Mouse (Mus musculus) ES-E14 (cell line): Measurements from ENCODE around the gene Prr14. TPM values are rescaled to one million over a fixed set of nuclear protein-coding genes. Genes with fewer than 3 reads are reported as not detected.

ENCODE experiments used
- DNase-seq: peaks from one replicate; pipeline ENCODE4 v3.0.0-alpha.2; 2013; ENCODE audit warnings: low read depth, low spot score
- H3K27ac ChIP-seq: 2 replicates; pipeline ENCODE4 v1.5.1; 2012; ENCODE audit warnings: low read depth, mild to moderate bottlenecking, low read length, moderate library complexity, mixed read lengths; ENCODE audit not compliant: poor library complexity, insufficient read depth, severe bottlenecking
- H3K36me3 ChIP-seq: 2 replicates; pipeline ENCODE4 v1.6.1; 2012; ENCODE audit warnings: mild to moderate bottlenecking, low read length, moderate library complexity, mixed read lengths; ENCODE audit not compliant: control insufficient read depth, poor library complexity, insufficient read depth, severe bottlenecking
- H3K4me1 ChIP-seq, 2 experiments: fragments of 150-350 bp in 1 of 2; sonication (generic) in 1 of 2; 2 replicates each; pipeline ENCODE4 v1.6.1; 2012; ENCODE audit warnings: low read length in 2 of 2, mild to moderate bottlenecking in 1 of 2, mixed read lengths in 1 of 2; ENCODE audit not compliant: control insufficient read depth in 2 of 2, insufficient read depth in 2 of 2, poor library complexity in 1 of 2
- H3K4me3 ChIP-seq, 2 experiments: fragments of 150-350 bp in 1 of 2; sonication (generic) in 1 of 2; 2 replicates each; pipeline ENCODE4 v1.5.1; 2012; ENCODE audit warnings: low read length in 2 of 2, low read depth in 1 of 2, mild to moderate bottlenecking in 1 of 2, mixed read lengths in 1 of 2; ENCODE audit not compliant: insufficient read depth in 1 of 2, poor library complexity in 1 of 2, severe bottlenecking in 1 of 2
- H3K9ac ChIP-seq: 2 replicates; pipeline ENCODE4 v1.6.1; 2012; ENCODE audit warnings: low read depth, mild to moderate bottlenecking, low read length, mixed read lengths; ENCODE audit not compliant: poor library complexity, insufficient read depth, severe bottlenecking
- H3K9me3 ChIP-seq: fragments of 150-350 bp; sonication (generic); 2 replicates; pipeline ENCODE4 v1.6.1; 2012; ENCODE audit warnings: low read depth, mild to moderate bottlenecking, low read length; ENCODE audit not compliant: control insufficient read depth, insufficient read depth
- CHD2 ChIP-seq: IDR thresholded peaks from 2 replicates; pipeline ENCODE4 v1.6.1; 2014; ENCODE audit warnings: mild to moderate bottlenecking, low read depth, low read length, inconsistent platforms
- HCFC1 ChIP-seq: IDR thresholded peaks from 2 replicates; pipeline ENCODE4 v1.6.1; 2012; ENCODE audit warnings: low read length, inconsistent platforms, borderline replicate concordance; ENCODE audit not compliant: insufficient read depth
- MAFK ChIP-seq: IDR thresholded peaks from 2 replicates; pipeline ENCODE4 v1.6.1; 2014; ENCODE audit warnings: mild to moderate bottlenecking, low read depth, low read length, inconsistent platforms; ENCODE audit not compliant: insufficient read depth
- ZC3H11A ChIP-seq: IDR thresholded peaks from 2 replicates; pipeline ENCODE4 v1.6.1; 2012; ENCODE audit warnings: low read depth, mild to moderate bottlenecking, inconsistent platforms, low read length, borderline replicate concordance
- ZNF384 ChIP-seq: IDR thresholded peaks from 2 replicates; pipeline ENCODE4 v1.6.1; 2012; ENCODE audit warnings: low read depth, low read length, inconsistent platforms
- in situ Hi-C, 2 experiments: fragments of 600-800 bp; cut with MboI; formaldehyde crosslinking; loops; one replicate each; pipeline ENCODE4 v1.15.1; 2025; ENCODE audit warnings: low sequenced_read_pairs in 2 of 2, inconsistent platforms in 1 of 2; ENCODE audit not compliant: unreplicated experiment in 2 of 2
- total RNA-seq: library from RNA; depleted of rRNA; stranded (reverse); fragments of 300-350 nt; gene quantifications from 2 replicates; pipeline ENCODE4 v1.2.3, GENCODE M21; 2012

The Prr14 gene
- total RNA-seq, 1 experiment: 17.1 TPM

- H3K36me3 ChIP-seq: peaks cover 13% of the 10 kb centered on the region; the same call in 1 of the 2 replicates
- H3K9ac ChIP-seq: peak within 1 kb of the TSS; percentile 94
- TF ChIP-seq HCFC1: peak; percentile 96
- TF ChIP-seq MAFK: no peak
- TF ChIP-seq CHD2: peak; percentile 99
- no peak for TF ChIP-seq ZC3H11A
- TF ChIP-seq ZNF384: no peak
- in situ Hi-C loops: no loop called here
- peak; percentile 97 for DNase-seq
- peak within 1 kb of the TSS; percentile 95 for H3K4me3 ChIP-seq
- peak within 1 kb of the TSS; percentile 83 for H3K27ac ChIP-seq
- no peaks in the 10 kb centered on the region for H3K9me3 ChIP-seq
- no peaks in the 10 kb centered on the region; a peak in 1 of 4 replicates for H3K4me1 ChIP-seq
These were observed 10.7 kb upstream of the Prr14 start, which contains the start of gene Zfp689 for GRCm38 (mm10) chr7:127448521-127449300. Zfp689 (minus strand) TSS chr7:127449158.

DNA sequence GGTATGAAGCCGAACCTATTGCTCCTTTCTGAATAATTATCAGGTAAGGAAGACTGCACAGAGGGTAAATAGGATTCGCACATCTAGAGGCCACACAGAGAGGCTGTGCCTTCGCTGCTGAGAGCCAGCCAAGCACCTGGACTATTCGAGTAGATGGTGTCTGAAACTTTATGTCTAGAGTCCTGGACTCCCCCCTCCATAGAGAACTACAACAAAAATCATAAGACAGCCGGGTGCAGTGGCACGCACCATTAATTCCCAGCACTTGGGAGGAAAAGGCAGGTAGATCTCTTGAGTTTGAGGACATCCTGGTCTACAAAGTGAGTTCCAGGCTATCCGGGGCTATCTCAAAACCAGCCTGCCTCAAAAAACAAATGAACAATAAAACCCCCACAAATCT lies 9.4 kb upstream of the Prr14 start:
- Histone ChIP-seq H3K36me3 (peaks cover 9% of the 10 kb centered on the region; the same call in 1 of the 2 replicates), H3K4me1 (no peaks in the 10 kb centered on the region; a peak in 1 of 4 replicates), H3K4me3 (peak overlapping the region; percentile 95), H3K9ac (peak overlapping the region; percentile 62; the same call in 1 of the 2 replicates), H3K27ac (peak overlapping the region; percentile 52; the same call in 1 of the 2 replicates), H3K9me3 (no peaks in the 10 kb centered on the region)
- no peak for DNase-seq
- TF ChIP-seq HCFC1 (no peak), CHD2 (no peak), ZC3H11A (no peak), MAFK (no peak), ZNF384 (no peak)
- in situ Hi-C loops: no loop called here

- Histone ChIP-seq H3K9ac (no peak overlapping the region), H3K9me3 (no peaks in the 10 kb centered on the region), H3K4me1 (no peaks in the 10 kb centered on the region; a peak in 1 of 4 replicates), H3K27ac (no peak overlapping the region), H3K4me3 (no peak overlapping the region), H3K36me3 (peaks cover 15% of the 10 kb centered on the region)
- DNase-seq: no peak
- TF ChIP-seq HCFC1: no peak
- no peak for TF ChIP-seq ZC3H11A
- TF ChIP-seq ZNF384: no peak
- TF ChIP-seq MAFK: no peak
- no peak for TF ChIP-seq CHD2
- in situ Hi-C loops: no loop called here
These were observed 6.4 kb upstream of the Prr14 start for GRCm38 (mm10) chr7:127453056-127453455.

DNA sequence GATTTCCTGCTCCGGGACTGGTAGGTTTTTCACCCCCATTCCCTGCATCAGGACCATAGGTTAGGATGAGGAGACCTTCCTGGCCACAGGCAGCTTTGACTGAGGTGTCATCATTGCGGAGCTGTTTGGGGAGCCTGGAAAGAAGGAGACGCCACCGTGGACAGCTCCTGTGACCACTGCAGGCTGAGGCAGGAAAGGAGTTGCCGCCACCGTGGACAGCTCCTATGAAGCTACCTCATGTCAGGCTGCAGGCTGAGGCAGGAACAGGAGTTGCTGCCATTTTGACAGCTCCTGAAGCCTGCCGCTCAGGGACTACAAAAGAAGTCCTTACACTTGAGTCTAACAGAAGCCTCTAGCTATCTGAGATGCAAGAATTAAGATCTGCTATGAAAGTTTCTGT lies 4.5 kb upstream of the Prr14 start:
- no peak for TF ChIP-seq CHD2
- no peak for TF ChIP-seq HCFC1
- TF ChIP-seq ZC3H11A: no peak
- TF ChIP-seq MAFK: no peak
- TF ChIP-seq ZNF384: no peak
- DNase-seq: no peak
- Histone ChIP-seq H3K36me3 (peaks cover 21% of the 10 kb centered on the region), H3K4me3 (no peak overlapping the region), H3K27ac (no peak overlapping the region), H3K4me1 (no peaks in the 10 kb centered on the region; a peak in 1 of 4 replicates), H3K9me3 (no peaks in the 10 kb centered on the region; the same call in 1 of the 2 replicates), H3K9ac (no peak overlapping the region)
- in situ Hi-C loops: no loop called here
